Comparison of ENCODE assay signal across 15 mouse cellular contexts in the genomic region with DNA sequence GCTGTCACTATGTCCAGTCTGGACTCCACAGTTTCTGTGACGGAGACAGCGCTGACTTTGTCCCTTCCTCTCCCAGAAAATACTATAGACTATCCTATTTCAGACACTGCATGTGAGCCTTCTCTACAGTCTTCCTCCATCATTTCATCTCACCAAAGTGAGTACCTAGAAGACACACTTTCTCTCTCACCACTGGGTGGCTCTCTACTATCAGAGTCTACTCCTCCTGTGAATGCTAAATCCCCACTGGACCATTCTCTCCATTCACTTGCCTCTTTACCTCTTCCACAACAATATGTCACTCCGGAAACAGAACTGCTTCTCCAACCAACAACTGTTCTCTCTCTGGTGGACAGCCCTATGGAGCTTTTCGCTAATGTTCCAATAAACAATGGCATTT. TPM values are rescaled to one million over a fixed set of nuclear protein-coding genes. Genes with fewer than 3 reads are reported as not detected.
DNase-seq lines count a peak whose midpoint lies in the region; ATAC-seq and TF ChIP-seq lines count a peak whose summit lies in the region.
"Had no signal": no experiment of that assay in that cellular context is flagged by ENCODE, and none has a peak within 500 bp of the region (broad histone marks: within the 10 kb centered on the region; RNA-seq: fewer than 3 reads in every experiment).

No protein-coding gene starts in this region.

- no peak for TF ChIP-seq POLR2A in kidney, adult 2 months (IDR thresholded peaks at IDR 0.05; ENCODE audit: low read depth, low read length)
- no peak for TF ChIP-seq POLR2A in brain, embryonic 14.5 days (IDR thresholded peaks at IDR 0.05; ENCODE audit: borderline replicate concordance, extremely low read depth, insufficient read depth, insufficient read length, poor library complexity, severe bottlenecking)

- H3K9me3 ChIP-seq in kidney, embryonic 16.5 days (ENCODE audit: low read length) = no peaks in the 10 kb centered on the region
- H3K9me3 ChIP-seq in midbrain, postnatal 0 days (ENCODE audit: low read length) = no peaks in the 10 kb centered on the region
- no peaks in the 10 kb centered on the region for H3K9me3 ChIP-seq in midbrain, embryonic 10.5 days (replicated peaks)
- no peaks in the 10 kb centered on the region for H3K9me3 ChIP-seq in stomach, postnatal 0 days (ENCODE audit: control insufficient read depth, low read length)
- H3K9me3 ChIP-seq: embryonic facial prominence, embryonic 15.5 days; limb, embryonic 15.5 days had no signal

- no peak overlapping the region for H3K9ac ChIP-seq in kidney, embryonic 16.5 days (replicated peaks; ENCODE audit: low read length)
- H3K9ac ChIP-seq in midbrain, postnatal 0 days (replicated peaks; ENCODE audit: low read length, poor library complexity, severe bottlenecking) = no peak overlapping the region
- no peak overlapping the region for H3K9ac ChIP-seq in stomach, postnatal 0 days (ENCODE audit: low read length)
- H3K9ac ChIP-seq: embryonic facial prominence, embryonic 15.5 days; limb, embryonic 15.5 days had no signal

- peak; percentile 31 for DNase-seq in kidney, adult 2 months
- DNase-seq in midbrain, postnatal 0 days (ENCODE audit: low spot score) = peak; percentile 2
- DNase-seq in midbrain, embryonic 10.5 days (ENCODE audit: low spot score) = no peak
- DNase-seq in brain, embryonic 14.5 days (ENCODE audit: low read depth) = peak; percentile 0
- no peak for DNase-seq in stomach, postnatal 0 days (ENCODE audit: low spot score)
- DNase-seq in testis, postnatal 10 days (ENCODE audit: low spot score) = no peak
- DNase-seq in spleen, adult 12 weeks (ENCODE audit: low spot score) = no peak
- DNase-seq: retina, postnatal 1 day; thymus, postnatal 14 days had no signal

- no peak overlapping the region for H3K27ac ChIP-seq in kidney, adult 2 months (ENCODE audit: insufficient read depth, low read depth, low read length)
- H3K27ac ChIP-seq in kidney, embryonic 16.5 days (ENCODE audit: low read length) = no peak overlapping the region
- H3K27ac ChIP-seq in midbrain, postnatal 0 days (ENCODE audit: low read depth, low read length) = no peak overlapping the region
- no peak overlapping the region for H3K27ac ChIP-seq in midbrain, embryonic 10.5 days (replicated peaks)
- H3K27ac ChIP-seq in stomach, postnatal 0 days (replicated peaks) = no peak overlapping the region
- H3K27ac ChIP-seq: embryonic facial prominence, embryonic 15.5 days; limb, embryonic 15.5 days had no signal

- H3K36me3 ChIP-seq in kidney, adult 2 months (ENCODE audit: control insufficient read depth, insufficient read depth, low read length) = no peaks in the 10 kb centered on the region
- no peaks in the 10 kb centered on the region for H3K36me3 ChIP-seq in kidney, embryonic 16.5 days (ENCODE audit: insufficient read depth, low read length)
- H3K36me3 ChIP-seq in midbrain, postnatal 0 days (ENCODE audit: insufficient read depth, low read length) = no peaks in the 10 kb centered on the region
- no peaks in the 10 kb centered on the region for H3K36me3 ChIP-seq in midbrain, embryonic 10.5 days
- no peaks in the 10 kb centered on the region for H3K36me3 ChIP-seq in stomach, postnatal 0 days (ENCODE audit: control insufficient read depth, insufficient read depth, low read length)
- H3K36me3 ChIP-seq: embryonic facial prominence, embryonic 15.5 days; limb, embryonic 15.5 days had no signal

- H3K4me1 ChIP-seq in kidney, adult 2 months (ENCODE audit: control insufficient read depth, insufficient read depth, low read length) = no peaks in the 10 kb centered on the region
- H3K4me1 ChIP-seq in kidney, embryonic 16.5 days (ENCODE audit: insufficient read depth, low read length) = no peaks in the 10 kb centered on the region
- H3K4me1 ChIP-seq in midbrain, postnatal 0 days (ENCODE audit: insufficient read depth, low read length) = no peaks in the 10 kb centered on the region
- no peaks in the 10 kb centered on the region for H3K4me1 ChIP-seq in midbrain, embryonic 10.5 days
- no peaks in the 10 kb centered on the region for H3K4me1 ChIP-seq in stomach, postnatal 0 days (replicated peaks; ENCODE audit: control insufficient read depth, insufficient read depth)
- H3K4me1 ChIP-seq: embryonic facial prominence, embryonic 15.5 days; limb, embryonic 15.5 days had no signal

- no peak for ATAC-seq in kidney, embryonic 16.5 days (ENCODE audit: low FRiP score, low TSS enrichment)
- no peak for ATAC-seq in midbrain, postnatal 0 days (ENCODE audit: low FRiP score)
- no peak for ATAC-seq in stomach, postnatal 0 days (ENCODE audit: low FRiP score, low TSS enrichment)
- ATAC-seq: midbrain, embryonic 16.5 days had no signal

- no peak for TF ChIP-seq EP300 in stomach, postnatal 0 days (optimal IDR thresholded peaks at IDR 0.05)

- WGBS in kidney, adult 2 months = 58% methylated on average over 4 of the region's 4 CpGs
- WGBS in kidney, embryonic 16.5 days = 59% methylated on average over 4 of the region's 4 CpGs
- 67% methylated on average over 4 of the region's 4 CpGs for WGBS in midbrain, postnatal 0 days
- WGBS in midbrain, embryonic 10.5 days = 60% methylated on average over 4 of the region's 4 CpGs
- 63% methylated on average over 4 of the region's 4 CpGs for WGBS in stomach, postnatal 0 days

- H3K4me3 ChIP-seq in kidney, adult 2 months (ENCODE audit: insufficient read depth, low read depth, low read length) = no peak overlapping the region
- H3K4me3 ChIP-seq in kidney, embryonic 16.5 days (ENCODE audit: low read length) = no peak overlapping the region
- no peak overlapping the region for H3K4me3 ChIP-seq in midbrain, postnatal 0 days (ENCODE audit: low read depth, low read length)
- H3K4me3 ChIP-seq in midbrain, embryonic 10.5 days = no peak overlapping the region
- H3K4me3 ChIP-seq in stomach, postnatal 0 days (ENCODE audit: low read depth, low read length) = no peak overlapping the region
- H3K4me3 ChIP-seq: embryonic facial prominence, embryonic 15.5 days; limb, embryonic 15.5 days had no signal

- no peaks in the 10 kb centered on the region for H3K27me3 ChIP-seq in kidney, adult 2 months (replicated peaks; ENCODE audit: control insufficient read depth, insufficient read depth, low read length)
- H3K27me3 ChIP-seq in kidney, embryonic 16.5 days (ENCODE audit: insufficient read depth, low read length) = no peaks in the 10 kb centered on the region
- H3K27me3 ChIP-seq in midbrain, postnatal 0 days (ENCODE audit: insufficient read depth, low read length) = no peaks in the 10 kb centered on the region
- H3K27me3 ChIP-seq in midbrain, embryonic 10.5 days (ENCODE audit: low read depth, poor library complexity, severe bottlenecking) = no peaks in the 10 kb centered on the region
- no peaks in the 10 kb centered on the region for H3K27me3 ChIP-seq in stomach, postnatal 0 days (ENCODE audit: control insufficient read depth, insufficient read depth, low read length)
- H3K27me3 ChIP-seq: embryonic facial prominence, embryonic 15.5 days; limb, embryonic 15.5 days had no signal

- H3K4me2 ChIP-seq in kidney, embryonic 16.5 days (replicated peaks; ENCODE audit: low read depth, low read length) = no peak overlapping the region
- H3K4me2 ChIP-seq in midbrain, postnatal 0 days (ENCODE audit: low read depth, low read length, poor library complexity, severe bottlenecking) = no peak overlapping the region
- H3K4me2 ChIP-seq in stomach, postnatal 0 days (replicated peaks; ENCODE audit: low read depth) = no peak overlapping the region
- H3K4me2 ChIP-seq: embryonic facial prominence, embryonic 15.5 days; limb, embryonic 15.5 days had no signal

- no peak for TF ChIP-seq CTCF in kidney, adult 2 months (conservative IDR thresholded peaks at IDR 0.05; ENCODE audit: insufficient read depth, insufficient read length, low read depth, low read length)
- 0 out of 2 replicates have a peak, but pooled peaks have one; percentile 8 for TF ChIP-seq CTCF in midbrain, postnatal 0 days (IDR thresholded peaks at IDR 0.05)
- no peak for TF ChIP-seq CTCF in brain, embryonic 14.5 days (IDR thresholded peaks at IDR 0.05; ENCODE audit: borderline replicate concordance, extremely low read depth, insufficient read depth, insufficient read length)
- peak; percentile 47 for TF ChIP-seq CTCF in stomach, postnatal 0 days (IDR thresholded peaks at IDR 0.05; ENCODE audit: low read depth)

RNA-seq across cellular contexts. Expression of gene Spata31d1c, which starts 2.2 kb away (rescaled TPM):
- not detected in 2 replicates for polyA plus RNA-seq in kidney, adult 2 months (2012; rRNA removed)
- not detected in 2 replicates for polyA plus RNA-seq in kidney, embryonic 16.5 days (2015; fragmentation: Nextera tagmentation; extraction: Ambion mirVana)
- not detected in 2 replicates for total RNA-seq in midbrain, postnatal 0 days (2014; rRNA removed)
- not detected in 2 replicates for polyA plus RNA-seq in midbrain, postnatal 0 days (2015; fragmentation: Nextera tagmentation; extraction: Ambion mirVana)
- polyA plus RNA-seq in midbrain, embryonic 10.5 days (2016; fragmentation: Nextera tagmentation; extraction: Ambion mirVana) = not detected in 2 replicates
- not detected in 2 replicates for polyA plus RNA-seq in brain, embryonic 14.5 days (2012; rRNA removed)
- polyA plus RNA-seq in stomach, postnatal 0 days (2015; fragmentation: Nextera tagmentation; extraction: Ambion mirVana) = not detected in 2 replicates
- total RNA-seq: heart, postnatal 10 days; layer of hippocampus, adult 8-10 months had no signal
- polyA plus RNA-seq: embryonic facial prominence, embryonic 15.5 days; limb, embryonic 15.5 days; midbrain, embryonic 16.5 days had no signal

RNA-seq across cellular contexts. Expression of gene Prss47, which starts 17.5 kb away (rescaled TPM):
- polyA plus RNA-seq in kidney, adult 2 months (2012; rRNA removed) = not detected in 2 replicates
- not detected in 2 replicates for polyA plus RNA-seq in kidney, embryonic 16.5 days (2015; fragmentation: Nextera tagmentation; extraction: Ambion mirVana)
- total RNA-seq in midbrain, postnatal 0 days (2014; rRNA removed) = not detected in 2 replicates
- polyA plus RNA-seq in midbrain, postnatal 0 days (2015; fragmentation: Nextera tagmentation; extraction: Ambion mirVana) = not detected in 2 replicates
- polyA plus RNA-seq in midbrain, embryonic 10.5 days (2016; fragmentation: Nextera tagmentation; extraction: Ambion mirVana) = not detected in 2 replicates
- not detected in 2 replicates for polyA plus RNA-seq in brain, embryonic 14.5 days (2012; rRNA removed)
- not detected in 2 replicates for polyA plus RNA-seq in stomach, postnatal 0 days (2015; fragmentation: Nextera tagmentation; extraction: Ambion mirVana)
- total RNA-seq: heart, postnatal 10 days; layer of hippocampus, adult 8-10 months had no signal
- polyA plus RNA-seq: embryonic facial prominence, embryonic 15.5 days; limb, embryonic 15.5 days; midbrain, embryonic 16.5 days had no signal

Comparison
In these comparisons a context has a peak if more than half of its experiments do, and no peak if none do; other contexts are left out.
1. DNase-seq: peak in kidney, adult 2 months (single experiment), midbrain, postnatal 0 days (single experiment) and brain, embryonic 14.5 days (single experiment); none in midbrain, embryonic 10.5 days (single experiment), stomach, postnatal 0 days (single experiment), testis, postnatal 10 days (single experiment) and spleen, adult 12 weeks (single experiment).
2. CTCF ChIP-seq: peak in midbrain, postnatal 0 days (single experiment) and stomach, postnatal 0 days (single experiment); none in kidney, adult 2 months (single experiment) and brain, embryonic 14.5 days (single experiment).